Mouse (Mus musculus) E14TG2a.4 (cell line): ENCODE results near the gene Cxadr.
"Not testable (repeated sequence)": the region's sequence is repeated elsewhere in the genome, so short reads cannot be mapped to it uniquely, and the experiment has no call there.

ENCODE experiments used
- CTCF ChIP-seq: conservative IDR thresholded peaks from 2 replicates; pipeline ENCODE4 v1.5.1; 2014; ENCODE audit warnings: low read length
- NANOG ChIP-seq: IDR thresholded peaks from 2 replicates; pipeline ENCODE4 v1.6.1; 2014; ENCODE audit warnings: borderline replicate concordance, low read length, mixed read lengths
- POU5F1 ChIP-seq: IDR thresholded peaks from 2 replicates; pipeline ENCODE4 v1.6.1; 2014; ENCODE audit warnings: low read length, borderline replicate concordance

DNA sequence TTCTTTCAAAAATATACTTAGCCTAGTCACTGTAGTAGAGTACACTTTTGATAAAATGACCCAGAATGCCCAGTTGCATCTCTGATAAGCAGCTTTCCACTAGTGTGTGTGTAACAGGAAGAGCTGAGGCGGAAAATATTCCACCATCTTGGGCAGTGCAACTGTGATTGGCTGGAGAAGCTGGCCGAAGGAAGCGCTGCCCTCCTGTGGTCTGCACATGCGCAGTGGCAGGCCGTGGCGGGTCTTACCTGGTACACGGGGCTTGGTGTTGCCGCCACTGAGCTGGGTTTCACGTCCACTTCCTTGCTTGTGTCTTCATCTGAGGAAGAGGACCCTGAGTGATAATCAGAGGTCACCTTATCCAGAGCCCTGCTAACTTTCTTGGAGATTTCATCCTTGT lies 63.3 kb downstream of the Cxadr start:
- not testable (repeated sequence) for TF ChIP-seq CTCF, NANOG, POU5F1
